Mouse (Mus musculus) neural tube, embryonic 11.5 days (tissue): ENCODE measurements around the gene Smim11. TPM values are rescaled to one million over a fixed set of nuclear protein-coding genes. Genes with fewer than 3 reads are reported as not detected.

ENCODE experiments used
- ATAC-seq: fragments of 200-750 bp; cut with Nextera tagmentation; 2 replicates; pipeline ENCODE4 v1.8.0; 2017; ENCODE audit warnings: moderate number of reproducible peaks, mild to moderate bottlenecking, moderate TSS enrichment, moderate library complexity; ENCODE audit not compliant: insufficient read depth, low FRiP score, low TSS enrichment
- DNase-seq: peaks from one replicate; pipeline ENCODE4 v3.0.0-alpha.2; 2015; ENCODE audit warnings: low spot score
- H3K27ac ChIP-seq: fragments of 300-500 bp; sonication (generic); 2 replicates; pipeline ENCODE4 v1.5.1; 2014; ENCODE audit warnings: low read depth, mild to moderate bottlenecking, low read length
- H3K27me3 ChIP-seq: fragments of 300-500 bp; sonication (generic); 2 replicates; pipeline ENCODE4 v1.6.1; 2014; ENCODE audit warnings: mild to moderate bottlenecking, low read length, mixed read lengths; ENCODE audit not compliant: control insufficient read depth, insufficient read depth
- H3K36me3 ChIP-seq: fragments of 300-500 bp; sonication (generic); 2 replicates; pipeline ENCODE4 v1.6.1; 2014; ENCODE audit warnings: mild to moderate bottlenecking, low read length, moderate library complexity, mixed read lengths; ENCODE audit not compliant: control insufficient read depth, insufficient read depth
- H3K4me1 ChIP-seq: fragments of 300-500 bp; sonication (generic); 2 replicates; pipeline ENCODE4 v1.6.1; 2014; ENCODE audit warnings: low read length, mixed read lengths; ENCODE audit not compliant: control insufficient read depth, insufficient read depth
- H3K4me2 ChIP-seq: fragments of 300-500 bp; sonication (generic); 2 replicates; pipeline ENCODE4 v1.6.1; 2014; ENCODE audit warnings: low read depth, mild to moderate bottlenecking, moderate library complexity
- H3K4me3 ChIP-seq: fragments of 300-500 bp; sonication (generic); 2 replicates; pipeline ENCODE4 v1.5.1; 2014; ENCODE audit warnings: low read depth, low read length
- H3K9ac ChIP-seq: fragments of 300-500 bp; sonication (generic); 2 replicates; pipeline ENCODE4 v1.6.1; 2014; ENCODE audit warnings: mild to moderate bottlenecking, low read length
- H3K9me3 ChIP-seq: fragments of 300-500 bp; sonication (generic); 2 replicates; pipeline ENCODE4 v1.6.1; 2016; ENCODE audit warnings: low read length; ENCODE audit not compliant: control insufficient read depth
- WGBS: fragments of 180-500 bp; shearing (Covaris S2); extraction: QIAGEN DNeasy Blood & Tissue Kit; methylation state at CpG from one replicate; pipeline ENCODE4 v1.1.7; 2014; 5-methylcytosine and 5-hydroxymethylcytosine counted together
- polyA plus RNA-seq: library from polyadenylated mRNA; unstranded; fragments of >200 nt; fragmentation: Nextera tagmentation; extraction: Ambion mirVana; gene quantifications from 2 replicates; pipeline ENCODE4 v1.2.1, GENCODE M21; 2014

Smim11 gene
- polyA plus RNA-seq, 1 experiment from 2014 or later = 110 TPM

- no peaks in the 10 kb centered on the region; the same call in 1 of the 2 replicates for H3K4me1 ChIP-seq
- WGBS = 80% methylated on average over 12 of the region's 12 CpGs
- DNase-seq = no peak
- H3K9ac ChIP-seq = no peak overlapping the region
- no peaks in the 10 kb centered on the region for H3K9me3 ChIP-seq
- H3K36me3 ChIP-seq = no peaks in the 10 kb centered on the region
- H3K27me3 ChIP-seq = no peaks in the 10 kb centered on the region
- no peak for ATAC-seq
- no peak overlapping the region for H3K4me3 ChIP-seq
- no peak overlapping the region for H3K4me2 ChIP-seq
- H3K27ac ChIP-seq = no peak overlapping the region
Measured at GRCm38 (mm10) chr16:92353295-92353694, 52.2 kb downstream of the Smim11 start.

GRCm38 (mm10) chr16:92353897-92354296 is 52.8 kb downstream of the Smim11 start:
- ATAC-seq (no peak), DNase-seq (no peak)
- Histone ChIP-seq H3K4me2 (no peak overlapping the region), H3K9me3 (no peaks in the 10 kb centered on the region), H3K36me3 (no peaks in the 10 kb centered on the region), H3K27ac (no peak overlapping the region), H3K4me1 (no peaks in the 10 kb centered on the region; the same call in 1 of the 2 replicates), H3K27me3 (no peaks in the 10 kb centered on the region), H3K9ac (no peak overlapping the region), H3K4me3 (no peak overlapping the region)
- 59% methylated on average over 2 of the region's 2 CpGs for WGBS

GRCm38 (mm10) chr16:92355366-92355765 is 54.3 kb downstream of the Smim11 start:
- ATAC-seq (no peak), DNase-seq (no peak)
- H3K9me3 ChIP-seq = no peaks in the 10 kb centered on the region
- H3K4me1 ChIP-seq = no peaks in the 10 kb centered on the region; the same call in 1 of the 2 replicates
- no peak overlapping the region for H3K9ac ChIP-seq
- H3K27ac ChIP-seq = no peak overlapping the region
- no peaks in the 10 kb centered on the region for H3K36me3 ChIP-seq
- no peak overlapping the region for H3K4me2 ChIP-seq
- H3K27me3 ChIP-seq = no peaks in the 10 kb centered on the region
- no peak overlapping the region for H3K4me3 ChIP-seq
- 81% methylated on average over 5 of the region's 5 CpGs for WGBS

GRCm38 (mm10) chr16:92355982-92356381 is 54.9 kb downstream of the Smim11 start:
- no peak overlapping the region for H3K4me2 ChIP-seq
- 77% methylated on average over 11 of the region's 11 CpGs for WGBS

GRCm38 (mm10) chr16:92357023-92357422 is 55.9 kb downstream of the Smim11 start:
- Histone ChIP-seq H3K4me1 (no peaks in the 10 kb centered on the region; the same call in 1 of the 2 replicates), H3K4me3 (no peak overlapping the region), H3K4me2 (no peak overlapping the region), H3K36me3 (no peaks in the 10 kb centered on the region), H3K9ac (no peak overlapping the region), H3K27me3 (no peaks in the 10 kb centered on the region), H3K27ac (no peak overlapping the region), H3K9me3 (no peaks in the 10 kb centered on the region)
- DNase-seq = no peak
- no peak for ATAC-seq
- WGBS = 65% methylated on average over 9 of the region's 9 CpGs

More at GRCm38 (mm10) chr16:92355982-92356381, 54.9 kb downstream of the Smim11 start:
- no peaks in the 10 kb centered on the region for H3K9me3 ChIP-seq
- H3K36me3 ChIP-seq = no peaks in the 10 kb centered on the region
- no peaks in the 10 kb centered on the region for H3K27me3 ChIP-seq
- no peaks in the 10 kb centered on the region; the same call in 1 of the 2 replicates for H3K4me1 ChIP-seq
- H3K4me3 ChIP-seq = no peak overlapping the region
- no peak for ATAC-seq
- H3K27ac ChIP-seq = no peak overlapping the region
- no peak overlapping the region for H3K9ac ChIP-seq
- DNase-seq = no peak

GRCm38 (mm10) chr16:92357566-92357965 is 56.5 kb downstream of the Smim11 start:
- Histone ChIP-seq H3K4me3 (no peak overlapping the region), H3K4me2 (no peak overlapping the region), H3K36me3 (no peaks in the 10 kb centered on the region), H3K4me1 (no peaks in the 10 kb centered on the region; the same call in 1 of the 2 replicates), H3K27ac (no peak overlapping the region), H3K9me3 (no peaks in the 10 kb centered on the region), H3K27me3 (no peaks in the 10 kb centered on the region), H3K9ac (no peak overlapping the region)
- DNase-seq (peak; percentile 43), ATAC-seq (no peak)
- 46% methylated on average over 10 of the region's 10 CpGs for WGBS

- no peaks in the 10 kb centered on the region for H3K36me3 ChIP-seq
- no peak overlapping the region for H3K27ac ChIP-seq
- no peak overlapping the region for H3K9ac ChIP-seq
- H3K27me3 ChIP-seq = no peaks in the 10 kb centered on the region
- no peak for ATAC-seq
- no peak overlapping the region for H3K4me2 ChIP-seq
- 20% methylated on average over 9 of the region's 9 CpGs for WGBS
- H3K4me1 ChIP-seq = no peaks in the 10 kb centered on the region; the same call in 1 of the 2 replicates
- no peak overlapping the region for H3K4me3 ChIP-seq
- DNase-seq = no peak
- no peaks in the 10 kb centered on the region for H3K9me3 ChIP-seq
Measured at GRCm38 (mm10) chr16:92358734-92359133, 57.6 kb downstream of the Smim11 start.

GRCm38 (mm10) chr16:92359229-92359628 is 58.1 kb downstream of the Smim11 start, which contains the start of gene Kcne1:
TSS of gene Kcne1 (minus strand) at chr16:92359468.
- Histone ChIP-seq H3K4me2 (no peak within 1 kb of the TSS), H3K9ac (no peak within 1 kb of the TSS), H3K9me3 (no peaks in the 10 kb centered on the region), H3K4me1 (no peaks in the 10 kb centered on the region; the same call in 1 of the 2 replicates), H3K36me3 (no peaks in the 10 kb centered on the region), H3K27ac (no peak within 1 kb of the TSS), H3K27me3 (no peaks in the 10 kb centered on the region), H3K4me3 (no peak within 1 kb of the TSS)
- DNase-seq = no peak
- ATAC-seq = no peak
- WGBS = 57% methylated on average over 9 of the region's 9 CpGs

- Histone ChIP-seq H3K9ac (no peak overlapping the region), H3K4me2 (no peak overlapping the region), H3K9me3 (no peaks in the 10 kb centered on the region), H3K4me3 (no peak overlapping the region), H3K27me3 (no peaks in the 10 kb centered on the region), H3K36me3 (no peaks in the 10 kb centered on the region), H3K27ac (no peak overlapping the region), H3K4me1 (no peaks in the 10 kb centered on the region; the same call in 1 of the 2 replicates)
- ATAC-seq (no peak), DNase-seq (no peak)
- WGBS = 73% methylated on average over 7 of the region's 7 CpGs
Measured at GRCm38 (mm10) chr16:92360711-92361110, 59.6 kb downstream of the Smim11 start.
